Mouse (Mus musculus): Measurements from ENCODE around the gene Lbhd2.

Lbhd2 gene

DNA sequence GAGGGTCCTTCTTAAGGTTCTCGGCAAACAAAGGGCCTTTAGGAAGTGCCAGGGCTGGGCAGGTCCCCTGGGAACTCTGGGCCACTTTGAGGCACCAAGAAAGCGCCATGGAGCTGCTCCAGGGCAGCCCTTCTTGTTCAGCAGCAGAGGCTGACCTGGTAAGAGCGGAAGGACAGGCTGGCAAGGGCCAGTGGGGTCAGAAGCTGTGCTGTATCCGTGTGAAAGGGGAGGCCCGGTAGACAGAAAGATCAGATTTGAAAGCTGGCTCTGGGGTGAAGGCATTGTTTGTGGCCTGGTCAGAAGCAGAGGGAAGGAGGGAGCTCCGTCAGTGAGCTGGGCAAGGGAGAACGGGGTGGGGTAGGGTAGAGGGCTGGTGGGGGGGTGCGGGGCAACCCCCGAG lies 40.7 kb downstream of the Lbhd2 start:
- in situ Hi-C loops (cut with MboI, MseI), result no loop called here

DNA sequence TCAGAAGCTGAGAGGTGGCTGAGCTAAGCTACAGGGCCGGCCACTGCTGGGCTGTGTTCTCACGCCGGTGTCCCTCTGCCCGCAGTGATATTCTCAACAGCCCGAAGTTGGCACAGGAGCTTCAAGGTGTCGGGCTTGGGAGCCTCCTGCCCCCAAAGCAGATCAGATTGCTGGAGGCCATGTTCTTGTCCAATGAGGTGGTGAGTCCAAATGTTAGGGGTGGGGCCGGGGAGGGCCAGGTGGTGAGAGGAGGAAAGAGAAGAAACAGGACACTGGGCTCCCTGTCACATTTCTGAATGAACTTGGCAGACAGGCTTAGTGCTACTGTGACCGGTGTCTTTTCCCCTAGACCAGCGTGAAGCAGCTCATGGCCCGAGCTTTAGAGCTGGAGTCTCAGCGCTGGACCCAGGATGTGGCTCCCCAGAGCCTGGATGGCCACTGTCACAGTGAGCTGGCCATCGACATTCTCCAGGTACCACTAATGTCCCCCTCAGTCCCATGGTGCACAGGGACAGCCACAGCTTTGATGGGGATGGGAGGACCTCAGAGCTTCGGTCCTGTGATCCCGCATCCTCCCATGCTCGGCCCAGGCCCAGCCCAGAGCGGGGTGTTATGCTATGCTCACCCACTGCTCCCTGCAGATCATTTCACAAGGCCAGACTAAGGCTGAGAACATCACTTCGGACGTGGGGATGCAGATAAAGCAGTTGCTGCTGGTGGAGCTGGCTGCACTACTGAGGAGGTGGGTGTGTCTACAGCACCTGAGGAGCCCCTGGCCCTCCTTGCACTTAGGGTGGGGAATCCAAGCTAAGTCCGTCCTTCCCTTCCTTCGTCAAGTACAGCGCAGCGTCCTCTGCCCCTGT lies 41.5 kb downstream of the Lbhd2 start:
- in situ Hi-C loops (cut with MboI, MseI), result no loop called here

DNA sequence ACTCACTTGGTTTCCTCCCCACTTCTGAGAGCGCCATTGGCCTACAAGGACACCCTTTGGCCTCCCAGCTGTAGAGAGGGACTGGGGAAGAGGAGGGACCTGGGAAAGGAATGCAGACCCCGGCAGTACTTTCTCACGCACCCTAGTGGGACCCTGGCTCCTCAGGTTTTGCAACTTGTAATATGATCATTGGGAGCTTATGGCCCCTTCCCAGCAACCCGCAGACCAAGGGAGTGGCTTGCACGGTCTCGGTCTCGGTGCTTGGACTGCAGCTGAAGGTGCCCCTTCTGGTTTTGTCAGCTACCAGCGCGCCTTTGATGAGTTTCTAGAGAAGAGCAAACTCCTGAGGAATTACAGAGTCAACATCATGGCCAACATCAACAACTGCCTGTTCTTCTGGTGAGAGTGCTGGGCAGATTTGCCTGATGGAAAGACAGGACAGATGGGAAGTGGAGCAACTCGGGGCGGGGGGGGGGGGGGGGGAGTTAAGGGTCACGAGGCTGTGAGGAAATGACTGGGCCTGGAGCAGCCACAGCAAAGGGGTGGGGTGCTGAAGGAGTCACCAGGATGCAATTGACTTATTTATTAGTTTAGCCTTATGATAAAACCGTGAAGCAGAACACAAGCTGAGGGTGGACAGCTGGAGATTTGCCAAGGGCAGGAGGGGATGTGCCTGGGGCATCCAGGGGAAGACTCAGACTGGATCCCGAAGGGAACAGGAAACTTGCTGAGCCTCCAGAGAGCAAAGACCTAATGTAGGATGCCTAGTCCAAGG lies 42.5 kb downstream of the Lbhd2 start:
- in situ Hi-C loops (cut with MboI, MseI), result no loop called here

DNA sequence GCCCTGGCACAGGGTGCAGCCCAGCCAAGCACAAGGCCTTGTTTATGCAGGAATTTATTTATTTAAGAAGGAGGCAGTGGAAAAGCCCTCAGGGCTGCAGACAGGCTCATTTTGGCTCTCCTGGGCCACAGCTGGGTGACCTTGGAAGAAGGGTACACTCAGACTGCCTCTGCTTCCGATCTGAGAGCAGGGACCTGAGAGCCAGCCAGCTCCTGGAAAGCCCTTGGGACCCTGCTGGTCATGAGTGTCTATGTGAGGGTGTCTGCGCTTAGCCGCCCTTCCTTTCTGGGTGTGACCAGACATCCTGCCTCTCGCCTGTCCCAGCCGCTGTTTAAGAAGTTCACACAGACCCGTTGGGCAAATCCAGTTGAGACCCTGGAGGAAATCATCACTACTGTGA lies 43.8 kb downstream of the Lbhd2 start:
- in situ Hi-C loops (cut with MboI, MseI), result no loop called here

DNA sequence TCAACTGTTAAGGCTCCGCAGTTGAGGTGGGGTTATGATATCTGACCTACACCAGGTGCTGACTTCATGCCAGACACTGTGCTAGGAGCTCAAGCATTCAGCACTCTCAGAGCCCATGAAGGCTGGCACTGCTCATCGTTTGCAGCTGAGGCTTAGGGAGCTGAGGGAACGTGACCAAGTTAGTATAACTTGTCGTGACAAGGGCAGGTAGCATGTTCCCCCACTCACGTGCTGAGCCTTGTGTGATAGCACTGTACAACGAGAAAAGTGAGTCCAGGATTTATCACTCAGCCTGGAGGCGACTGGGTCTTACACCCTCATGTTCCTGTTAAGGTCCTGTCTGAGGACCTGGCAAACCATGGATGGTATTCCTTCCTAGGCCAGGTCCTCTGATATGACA lies 45.0 kb downstream of the Lbhd2 start:
- in situ Hi-C loops (cut with MboI, MseI), result no loop called here

DNA sequence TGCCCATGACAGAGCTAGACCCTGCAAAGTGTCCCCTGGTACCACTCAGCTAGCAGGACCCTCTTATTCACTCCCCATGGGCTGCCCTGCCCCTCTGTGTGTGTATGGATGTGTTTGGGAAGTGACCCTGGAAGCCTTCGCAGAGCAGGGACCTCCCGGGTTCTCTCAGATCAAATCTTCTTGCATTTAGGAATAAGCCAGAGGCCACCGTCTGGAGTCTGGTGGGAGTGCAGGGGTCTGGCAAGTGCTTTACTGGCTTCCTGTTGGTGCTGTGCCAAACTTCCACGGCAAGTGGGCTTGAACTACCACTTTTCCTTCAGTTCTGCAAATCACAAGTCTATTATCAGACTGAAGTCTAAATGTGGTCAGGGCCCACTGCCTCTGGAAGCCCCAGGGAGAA lies 47.4 kb downstream of the Lbhd2 start:
- in situ Hi-C loops (cut with MboI, MseI), result no loop called here

DNA sequence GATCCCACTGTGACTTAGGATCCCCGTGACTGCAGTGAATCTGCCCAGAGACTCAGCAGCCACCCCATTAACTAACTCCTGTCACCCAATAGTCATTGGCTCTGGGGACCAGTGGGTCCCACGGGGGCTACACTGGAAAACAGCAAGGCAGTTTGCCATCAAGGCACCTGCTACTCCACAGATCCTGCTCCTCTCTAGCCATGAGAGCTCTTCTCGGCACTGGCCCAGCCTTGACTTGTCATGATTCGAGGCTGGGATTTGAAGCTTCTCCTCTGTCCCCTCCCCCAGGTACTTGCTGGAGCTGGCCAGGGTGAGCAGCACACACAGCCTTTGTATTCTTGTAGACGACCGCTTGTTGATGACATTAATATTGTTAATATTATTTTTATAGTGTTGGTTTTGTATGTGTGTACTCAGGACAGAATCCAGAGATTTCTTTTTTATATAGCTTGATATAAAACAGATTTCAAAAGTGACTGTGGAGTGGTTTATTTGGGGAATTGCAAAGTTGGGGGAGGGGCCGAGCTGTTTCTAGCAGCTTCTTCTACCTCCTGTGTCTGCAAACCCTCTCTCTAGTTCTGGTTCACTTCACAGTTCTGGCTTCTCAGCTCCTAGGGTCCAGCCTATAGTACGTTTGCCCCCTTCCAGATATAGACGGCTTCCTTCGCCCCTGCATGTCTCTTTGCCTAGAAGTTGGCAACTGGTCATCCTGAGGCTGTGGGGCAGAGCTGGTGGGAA lies 48.1 kb downstream of the Lbhd2 start:
- in situ Hi-C loops (cut with MboI, MseI), result loop anchor here (5.0 kb wide), 1 partner anchor 32 kb away; no protein-coding TSS in a partner anchor

DNA sequence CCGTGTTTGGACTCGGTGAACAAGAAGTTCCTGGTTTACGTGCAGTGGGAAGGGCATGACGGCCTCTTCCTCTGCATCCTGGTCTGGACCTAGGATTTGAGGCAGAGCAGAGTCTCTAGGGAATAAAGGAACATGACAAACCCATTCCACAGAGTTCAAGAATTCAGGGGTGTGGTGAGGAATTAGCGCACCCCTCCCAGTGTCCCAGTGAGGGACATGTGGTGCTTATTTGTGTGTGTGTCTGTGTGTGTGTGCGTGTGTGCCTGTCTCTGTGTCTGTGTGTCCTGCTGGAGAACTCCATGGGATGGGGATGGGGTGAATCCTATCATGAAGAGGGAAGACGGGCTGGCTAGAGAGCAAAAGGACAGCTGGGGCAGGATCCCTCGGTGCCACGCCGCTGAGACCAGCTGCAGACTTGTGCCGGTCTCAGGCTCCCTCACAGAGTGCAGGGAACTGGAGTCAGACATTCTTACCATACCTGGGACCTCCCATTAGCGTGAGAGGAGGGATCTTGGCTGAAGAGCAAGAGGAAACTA lies 48.8 kb downstream of the Lbhd2 start:
- in situ Hi-C loops (cut with MboI, MseI), result loop anchor here (5.0 kb wide), 1 partner anchor 33 kb away; no protein-coding TSS in a partner anchor

DNA sequence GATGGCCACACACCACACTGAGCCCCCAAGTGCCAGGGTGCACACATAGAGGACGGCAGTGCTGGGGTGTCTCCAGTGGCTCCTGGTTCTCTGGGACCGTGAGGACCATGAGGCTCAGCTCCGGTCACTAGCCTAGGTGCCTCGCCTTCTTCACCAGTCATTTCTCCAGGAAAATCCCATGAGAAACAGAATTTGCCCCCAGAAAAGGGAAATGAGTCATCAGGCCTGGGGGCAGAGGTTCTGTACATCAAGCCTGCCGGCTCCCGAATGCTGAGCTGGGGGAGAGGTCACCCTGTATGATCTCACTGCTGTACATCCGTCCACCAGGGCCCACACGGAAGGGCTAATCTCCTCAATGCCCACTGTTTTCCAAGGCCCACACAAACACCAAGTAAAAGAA lies 49.3 kb downstream of the Lbhd2 start:
- in situ Hi-C loops (cut with MboI, MseI), result loop anchor here (5.0 kb wide), 1 partner anchor 34 kb away; no protein-coding TSS in a partner anchor

DNA sequence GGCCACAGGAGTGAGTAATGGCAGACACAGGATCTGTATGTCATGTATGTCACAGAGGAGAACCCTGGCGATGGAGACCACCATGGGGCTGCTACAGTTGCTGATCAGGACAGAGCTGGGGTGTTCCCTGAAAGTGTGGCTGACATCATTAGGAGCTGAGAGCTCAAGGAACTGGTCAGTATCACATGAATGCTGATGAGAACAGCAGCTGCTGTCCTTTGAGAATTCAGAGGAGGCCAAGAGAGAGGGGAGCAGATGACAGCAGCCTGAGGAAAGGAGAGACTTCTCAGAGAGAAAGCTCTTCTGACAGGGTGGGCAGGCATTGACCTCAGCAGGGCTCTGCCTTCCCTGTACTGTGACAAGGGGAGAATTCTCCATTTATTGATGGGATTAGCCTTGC lies 51.1 kb downstream of the Lbhd2 start:
- in situ Hi-C loops (cut with MboI, MseI), result loop anchor here (5.0 kb wide), 1 partner anchor 35 kb away; no protein-coding TSS in a partner anchor

Data from regulatory T cell (primary cell).